Mouse (Mus musculus): ENCODE data around the gene Ccl11.

Gene Ccl11

GRCm38 (mm10) chr11:82053849-82054248 lies 3.8 kb upstream of the Ccl11 start:
- DNase-seq (ENCODE audit: low read depth): no peak

- no peak for DNase-seq (ENCODE audit: low read depth)
Observed at GRCm38 (mm10) chr11:82062226-82062625, 4.6 kb downstream of the Ccl11 start.

GRCm38 (mm10) chr11:82063454-82063853 lies 5.8 kb downstream of the Ccl11 start:
- no peak for DNase-seq (ENCODE audit: low read depth)

- DNase-seq (ENCODE audit: low read depth): no peak
Observed at GRCm38 (mm10) chr11:82066953-82067571, 9.4 kb downstream of the Ccl11 start.

GRCm38 (mm10) chr11:82071076-82071475 lies 13.5 kb downstream of the Ccl11 start:
- DNase-seq (ENCODE audit: low read depth): no peak

- DNase-seq (ENCODE audit: low read depth): no peak
Observed at GRCm38 (mm10) chr11:82072374-82072773, 14.8 kb downstream of the Ccl11 start.

- DNase-seq (ENCODE audit: low read depth): no peak
Observed at GRCm38 (mm10) chr11:82072984-82073383, 15.4 kb downstream of the Ccl11 start.

GRCm38 (mm10) chr11:82073686-82074085 lies 16.1 kb downstream of the Ccl11 start:
- DNase-seq (ENCODE audit: low read depth): no peak

GRCm38 (mm10) chr11:82077031-82077430 lies 19.4 kb downstream of the Ccl11 start:
- DNase-seq (ENCODE audit: low read depth): no peak

- no peak for DNase-seq (ENCODE audit: low read depth)
Observed at GRCm38 (mm10) chr11:82078136-82078730, 20.6 kb downstream of the Ccl11 start.

- DNase-seq (ENCODE audit: low read depth): no peak
Observed at GRCm38 (mm10) chr11:82080865-82081264, 23.2 kb downstream of the Ccl11 start.

- DNase-seq (ENCODE audit: low read depth): no peak
Observed at GRCm38 (mm10) chr11:82084360-82084759, 26.7 kb downstream of the Ccl11 start.

- no peak for DNase-seq (ENCODE audit: low read depth)
Observed at GRCm38 (mm10) chr11:82099511-82100323, 42.1 kb downstream of the Ccl11 start.

- no peak for DNase-seq (ENCODE audit: low read depth)
Observed at GRCm38 (mm10) chr11:82101087-82101486, 43.5 kb downstream of the Ccl11 start.

GRCm38 (mm10) chr11:82101529-82101928 lies 43.9 kb downstream of the Ccl11 start, which contains the start of gene Ccl12:
TSS of gene Ccl12 (plus strand) at chr11:82101845.
- DNase-seq (ENCODE audit: low read depth): no peak

GRCm38 (mm10) chr11:82109611-82110010 lies 52.0 kb downstream of the Ccl11 start:
- no peak for DNase-seq (ENCODE audit: low read depth)

- no peak for DNase-seq (ENCODE audit: low read depth)
Observed at GRCm38 (mm10) chr11:82110372-82111248, 53.0 kb downstream of the Ccl11 start.
